Mouse (Mus musculus) hindbrain, embryonic 14.5 days (tissue): ENCODE measurements at regions not wholly inside any gene's neighbourhood (a gene's known extent, or its start where the extent isn't known, plus 50 kb on each side); places are given as distances from the start of the nearest gene placed in this dataset.
A peak's percentile ranks its signal among the peaks of the same experiment; 100 is the strongest.

Source experiments
- ATAC-seq: fragments of 200-750 bp; cut with Nextera tagmentation; 2 replicates; pipeline ENCODE4 v1.8.0; 2017; ENCODE audit warnings: moderate number of reproducible peaks, mild to moderate bottlenecking, moderate TSS enrichment, moderate library complexity; ENCODE audit not compliant: low FRiP score
- DNase-seq: peaks from one replicate; pipeline ENCODE4 v3.0.0-alpha.2; 2015; ENCODE audit warnings: low spot score
- H3K27ac ChIP-seq: fragments of 300-500 bp; sonication (generic); 2 replicates; pipeline ENCODE4 v1.5.1; 2014; ENCODE audit warnings: mild to moderate bottlenecking, moderate library complexity
- H3K27me3 ChIP-seq: fragments of 300-500 bp; sonication (generic); 2 replicates; pipeline ENCODE4 v1.6.1; 2014; ENCODE audit warnings: mild to moderate bottlenecking, low read length, mixed read lengths; ENCODE audit not compliant: control insufficient read depth, insufficient read depth
- H3K36me3 ChIP-seq: fragments of 300-500 bp; sonication (generic); replicated peaks from 2 replicates; pipeline ENCODE4 v1.6.1; 2014; ENCODE audit not compliant: control insufficient read depth, insufficient read depth
- H3K4me1 ChIP-seq: fragments of 300-500 bp; sonication (generic); replicated peaks from 2 replicates; pipeline ENCODE4 v1.6.1; 2014; ENCODE audit warnings: antibody characterized with exemption, low read length, mixed read lengths; ENCODE audit not compliant: control insufficient read depth, insufficient read depth
- H3K4me2 ChIP-seq: fragments of 300-500 bp; sonication (generic); replicated peaks from 2 replicates; pipeline ENCODE4 v1.6.1; 2014; ENCODE audit warnings: mild to moderate bottlenecking, moderate library complexity
- H3K4me3 ChIP-seq: fragments of 300-500 bp; sonication (generic); replicated peaks from 2 replicates; pipeline ENCODE4 v1.5.1; 2014; ENCODE audit warnings: mild to moderate bottlenecking, low read length
- H3K9ac ChIP-seq: fragments of 300-500 bp; sonication (generic); 2 replicates; pipeline ENCODE4 v1.6.1; 2014
- H3K9me3 ChIP-seq: fragments of 300-500 bp; sonication (generic); 2 replicates; pipeline ENCODE4 v1.6.1; 2016; ENCODE audit warnings: low read length; ENCODE audit not compliant: control insufficient read depth
- WGBS: fragments of 180-500 bp; shearing (Covaris S2); extraction: QIAGEN DNeasy Blood & Tissue Kit; methylation state at CpG from one replicate; pipeline ENCODE4 v1.1.7; 2014; 5-methylcytosine and 5-hydroxymethylcytosine counted together

DNA sequence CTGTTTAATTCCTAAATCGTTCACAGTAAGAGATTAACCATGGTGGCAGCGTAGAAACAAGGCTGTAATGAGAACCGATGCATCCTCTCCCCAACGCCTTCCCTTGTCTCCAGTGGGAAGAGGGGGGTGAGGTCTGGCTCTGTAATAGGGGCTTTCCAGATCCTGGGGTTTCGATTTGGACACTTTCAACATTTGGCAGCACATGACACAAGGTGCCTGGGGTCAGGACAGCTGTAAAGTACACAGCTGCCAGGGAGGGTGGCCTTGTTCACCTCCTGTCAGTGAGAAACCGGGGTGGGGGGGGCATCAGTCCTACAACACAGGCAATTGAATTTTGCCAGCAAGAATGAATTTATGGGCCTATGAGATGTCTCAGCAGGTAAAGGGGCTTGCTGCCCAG, 66.6 kb upstream of the Errfi1 start:
- no peak overlapping the region for H3K4me2 ChIP-seq
- no peak overlapping the region for H3K9ac ChIP-seq
- no peaks in the 10 kb centered on the region for H3K27me3 ChIP-seq
- DNase-seq (no peak), ATAC-seq (no peak)
- 65% methylated on average over 6 of the region's 6 CpGs for WGBS
- no peaks in the 10 kb centered on the region for H3K4me1 ChIP-seq
- no peak overlapping the region for H3K27ac ChIP-seq
- H3K36me3 ChIP-seq: no peaks in the 10 kb centered on the region
- H3K9me3 ChIP-seq: no peaks in the 10 kb centered on the region
- no peak overlapping the region for H3K4me3 ChIP-seq

GRCm38 (mm10) chr4:150786651-150787050, 67.1 kb upstream of the Errfi1 start:
- Histone ChIP-seq H3K9me3 (no peaks in the 10 kb centered on the region), H3K9ac (no peak overlapping the region), H3K27me3 (no peaks in the 10 kb centered on the region), H3K27ac (no peak overlapping the region), H3K4me2 (no peak overlapping the region), H3K4me1 (no peaks in the 10 kb centered on the region), H3K4me3 (no peak overlapping the region), H3K36me3 (no peaks in the 10 kb centered on the region)
- DNase-seq (no peak), ATAC-seq (no peak)
- 86% methylated on average over 3 of the region's 3 CpGs for WGBS

- 74% methylated on average over 14 of the region's 14 CpGs for WGBS
- DNase-seq (no peak), ATAC-seq (no peak)
- no peaks in the 10 kb centered on the region for H3K27me3 ChIP-seq
- H3K4me1 ChIP-seq: no peaks in the 10 kb centered on the region
- peak overlapping the region; percentile 24; the same call in 1 of the 2 replicates for H3K27ac ChIP-seq
- H3K36me3 ChIP-seq: no peaks in the 10 kb centered on the region
- no peak overlapping the region for H3K9ac ChIP-seq
- no peak overlapping the region for H3K4me2 ChIP-seq
- no peaks in the 10 kb centered on the region for H3K9me3 ChIP-seq
- H3K4me3 ChIP-seq: no peak overlapping the region
These were observed 68.9 kb upstream of the Errfi1 start for GRCm38 (mm10) chr4:150784491-150785451.

GRCm38 (mm10) chr4:150781304-150781703, 72.4 kb upstream of the Errfi1 start:
- Histone ChIP-seq H3K4me3 (no peak overlapping the region), H3K4me2 (no peak overlapping the region), H3K27ac (no peak overlapping the region), H3K9ac (no peak overlapping the region), H3K9me3 (no peaks in the 10 kb centered on the region), H3K36me3 (no peaks in the 10 kb centered on the region), H3K4me1 (peaks cover 5% of the 10 kb centered on the region; the same call in 1 of the 2 replicates), H3K27me3 (no peaks in the 10 kb centered on the region)
- WGBS: 16% methylated on average over 3 of the region's 3 CpGs
- DNase-seq (no peak), ATAC-seq (no peak)

DNA sequence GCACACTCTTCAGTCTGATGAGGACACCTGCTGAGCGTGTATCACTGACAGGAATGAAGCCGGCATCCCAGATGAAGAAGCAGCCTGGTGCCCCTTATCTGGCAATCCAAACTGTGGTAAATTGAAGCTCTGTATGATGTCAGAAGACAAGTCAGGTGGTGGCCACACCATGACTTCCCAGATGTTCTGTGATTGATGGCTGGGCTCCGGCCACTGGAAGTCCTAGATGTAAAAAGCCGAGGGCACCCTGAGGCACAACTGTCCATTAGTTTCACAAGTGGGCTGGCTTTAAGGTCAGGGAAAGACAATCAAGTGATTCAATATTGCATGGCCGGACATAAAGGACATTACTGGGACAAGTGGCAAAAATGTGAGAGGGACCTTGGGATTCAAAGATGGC, 74.4 kb upstream of the Errfi1 start:
- 49% methylated on average over 5 of the region's 5 CpGs for WGBS
- Histone ChIP-seq H3K4me2 (no peak overlapping the region), H3K27me3 (no peaks in the 10 kb centered on the region), H3K9me3 (peaks cover under 1% of the 10 kb centered on the region; the same call in 1 of the 2 replicates), H3K27ac (no peak overlapping the region), H3K4me1 (peaks cover 5% of the 10 kb centered on the region; the same call in 1 of the 2 replicates), H3K36me3 (no peaks in the 10 kb centered on the region), H3K4me3 (no peak overlapping the region), H3K9ac (no peak overlapping the region)
- DNase-seq (no peak), ATAC-seq (no peak)

- H3K36me3 ChIP-seq: no peaks in the 10 kb centered on the region
- peaks cover 5% of the 10 kb centered on the region; the same call in 1 of the 2 replicates for H3K4me1 ChIP-seq
- no peak overlapping the region for H3K27ac ChIP-seq
- 60% methylated on average over 8 of the region's 8 CpGs for WGBS
- ATAC-seq: no peak
- no peak overlapping the region for H3K9ac ChIP-seq
- H3K4me2 ChIP-seq: no peak overlapping the region
- H3K27me3 ChIP-seq: no peaks in the 10 kb centered on the region
- no peak overlapping the region for H3K4me3 ChIP-seq
- peaks cover 4% of the 10 kb centered on the region; the same call in 1 of the 2 replicates for H3K9me3 ChIP-seq
- no peak for DNase-seq
These were observed 75.0 kb upstream of the Errfi1 start for GRCm38 (mm10) chr4:150778683-150779082.

GRCm38 (mm10) chr4:150775695-150776521, 77.8 kb upstream of the Errfi1 start:
- Histone ChIP-seq H3K27ac (no peak overlapping the region), H3K9ac (no peak overlapping the region), H3K4me3 (no peak overlapping the region), H3K4me2 (no peak overlapping the region), H3K4me1 (peaks cover 5% of the 10 kb centered on the region; the same call in 1 of the 2 replicates), H3K36me3 (no peaks in the 10 kb centered on the region), H3K9me3 (peaks cover 13% of the 10 kb centered on the region), H3K27me3 (no peaks in the 10 kb centered on the region)
- ATAC-seq (no peak), DNase-seq (no peak)
- 87% methylated on average over 24 of the region's 24 CpGs for WGBS

DNA sequence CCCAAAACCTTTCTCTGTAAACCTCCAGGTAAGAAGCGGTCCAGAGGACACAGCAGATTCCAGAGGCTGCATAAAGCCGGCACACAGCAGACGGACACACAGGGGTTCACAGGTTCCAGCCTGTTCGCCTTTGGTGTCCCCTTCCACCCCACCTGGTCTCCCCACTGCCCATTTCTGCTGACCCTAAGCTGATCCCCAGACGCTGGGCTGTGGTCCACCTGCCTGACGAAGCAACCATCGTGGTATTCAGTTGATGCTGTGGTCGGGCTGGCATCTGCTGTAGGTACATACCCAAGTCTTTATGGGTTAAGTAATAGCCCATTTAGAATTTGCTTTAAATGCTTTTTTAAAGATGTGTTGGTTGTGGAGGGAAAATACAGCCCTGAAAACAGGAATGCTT, 78.4 kb upstream of the Errfi1 start:
- 96% methylated on average over 8 of the region's 8 CpGs for WGBS
- no peak overlapping the region for H3K4me2 ChIP-seq

GRCm38 (mm10) chr4:150774289-150774914, 79.3 kb upstream of the Errfi1 start:
- Histone ChIP-seq H3K4me2 (no peak overlapping the region), H3K4me1 (peaks cover 5% of the 10 kb centered on the region; the same call in 1 of the 2 replicates), H3K9me3 (peaks cover 13% of the 10 kb centered on the region), H3K4me3 (no peak overlapping the region), H3K36me3 (no peaks in the 10 kb centered on the region), H3K27me3 (no peaks in the 10 kb centered on the region), H3K9ac (no peak overlapping the region), H3K27ac (no peak overlapping the region)
- no peak for DNase-seq
- ATAC-seq: no peak
- WGBS: 83% methylated on average over 7 of the region's 7 CpGs

More for the DNA sequence above, 78.4 kb upstream of the Errfi1 start:
- DNase-seq (no peak), ATAC-seq (no peak)
- peaks cover 5% of the 10 kb centered on the region; the same call in 1 of the 2 replicates for H3K4me1 ChIP-seq
- H3K27me3 ChIP-seq: no peaks in the 10 kb centered on the region
- H3K4me3 ChIP-seq: no peak overlapping the region
- H3K36me3 ChIP-seq: no peaks in the 10 kb centered on the region
- H3K9ac ChIP-seq: no peak overlapping the region
- H3K9me3 ChIP-seq: peaks cover 13% of the 10 kb centered on the region
- H3K27ac ChIP-seq: no peak overlapping the region
